ENCODE assay signal across 8 mouse cellular contexts in the genomic region with DNA sequence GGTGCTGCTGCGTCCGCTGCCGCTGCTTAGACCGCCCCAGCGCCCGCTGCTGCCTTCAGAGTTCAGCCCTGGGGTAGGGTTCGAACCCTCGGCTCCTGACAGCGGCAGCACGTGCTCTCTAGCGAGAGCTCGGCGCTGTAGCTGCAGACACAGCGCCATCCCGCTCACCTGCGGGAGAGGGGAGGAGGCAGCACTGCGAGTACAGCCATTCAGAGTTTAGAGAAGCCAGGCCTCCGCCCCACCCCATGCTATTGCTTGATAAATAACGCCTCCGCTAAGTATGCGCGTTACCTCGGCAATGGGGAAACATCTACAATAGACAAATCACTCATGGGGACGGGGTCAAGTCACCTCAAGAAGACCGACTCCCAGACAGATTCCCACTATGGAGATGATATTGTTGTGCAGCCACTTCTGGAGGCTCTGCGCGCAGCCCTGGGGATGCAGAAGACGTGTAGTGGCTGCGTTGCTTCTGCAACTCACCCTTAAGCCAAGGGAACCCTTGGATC. TPM values are rescaled to one million over a fixed set of nuclear protein-coding genes. Genes with fewer than 3 reads are reported as not detected.
DNase-seq lines count a peak whose midpoint lies in the region; ATAC-seq lines count a peak whose summit lies in the region.

No protein-coding gene starts in this region.

- ATAC-seq in megakaryocyte, adult 5-6 weeks (ENCODE audit: poor library complexity, severe bottlenecking) = no peak
- ATAC-seq in forebrain, embryonic 11.5 days (replicated peaks; ENCODE audit: low FRiP score) = peak; percentile 16; the same call in 1 of the 2 replicates
- no peak for ATAC-seq in limb, embryonic 15.5 days (ENCODE audit: insufficient number of reproducible peaks, low FRiP score, low TSS enrichment, low read depth)
- ATAC-seq in erythroblast, adult 5-6 weeks (replicated peaks; ENCODE audit: low FRiP score, poor library complexity, severe bottlenecking) = no peak
- ATAC-seq in frontal cortex, adult (ENCODE audit: low TSS enrichment) = no peak

- H3K9me3 ChIP-seq in megakaryocyte, embryonic 14.5 days = no peaks in the 10 kb centered on the region
- H3K9me3 ChIP-seq in forebrain, embryonic 11.5 days (ENCODE audit: control insufficient read depth, low read length) = no peaks in the 10 kb centered on the region
- no peaks in the 10 kb centered on the region for H3K9me3 ChIP-seq in limb, embryonic 15.5 days

- 10% methylated on average over 29 of the region's 29 CpGs for WGBS in forebrain, embryonic 11.5 days
- WGBS in limb, embryonic 15.5 days = 10% methylated on average over 29 of the region's 29 CpGs

- H3K4me3 ChIP-seq in megakaryocyte, embryonic 14.5 days (replicated peaks) = peak overlapping the region; percentile 38
- H3K4me3 ChIP-seq in forebrain, embryonic 11.5 days (ENCODE audit: low read depth, low read length) = no peak overlapping the region
- peak overlapping the region; percentile 30 for H3K4me3 ChIP-seq in limb, embryonic 15.5 days

- peaks cover 80% of the 10 kb centered on the region for H3K4me1 ChIP-seq in megakaryocyte, embryonic 14.5 days
- H3K4me1 ChIP-seq in forebrain, embryonic 11.5 days (replicated peaks; ENCODE audit: control insufficient read depth, insufficient read depth, low read length) = peaks cover 21% of the 10 kb centered on the region; the same call in 1 of the 2 replicates
- peaks cover 32% of the 10 kb centered on the region for H3K4me1 ChIP-seq in limb, embryonic 15.5 days

- H3K9ac ChIP-seq in forebrain, embryonic 11.5 days (ENCODE audit: low read length) = peak overlapping the region; percentile 27; the same call in 1 of the 2 replicates
- peak overlapping the region; percentile 14; the same call in 1 of the 2 replicates for H3K9ac ChIP-seq in limb, embryonic 15.5 days

- peaks cover 3% of the 10 kb centered on the region for H3K27me3 ChIP-seq in megakaryocyte, embryonic 14.5 days (replicated peaks)
- peaks cover 8% of the 10 kb centered on the region for H3K27me3 ChIP-seq in forebrain, embryonic 11.5 days (ENCODE audit: control insufficient read depth, insufficient read depth, low read length)
- 0 out of 2 replicates have a peak, but pooled peaks cover 6% of the 10 kb centered on the region for H3K27me3 ChIP-seq in limb, embryonic 15.5 days
- no peaks in the 10 kb centered on the region for H3K27me3 ChIP-seq in splenic B cell, adult 2 months (ENCODE audit: control insufficient read depth, insufficient read depth, low read length, poor library complexity, severe bottlenecking)

- DNase-seq in forebrain, embryonic 11.5 days (ENCODE audit: low spot score) = peak; percentile 69
- peak; percentile 49 for DNase-seq in splenic B cell, adult 2 months (ENCODE audit: low read depth, low spot score)
- DNase-seq in frontal cortex, postnatal 14 days (ENCODE audit: low spot score in 2 of 2) = no peak

- H3K36me3 ChIP-seq in megakaryocyte, embryonic 14.5 days (replicated peaks; ENCODE audit: low read length) = peaks cover 63% of the 10 kb centered on the region
- peaks cover 11% of the 10 kb centered on the region for H3K36me3 ChIP-seq in forebrain, embryonic 11.5 days (ENCODE audit: control insufficient read depth, insufficient read depth, low read length)
- peaks cover 38% of the 10 kb centered on the region for H3K36me3 ChIP-seq in limb, embryonic 15.5 days
- H3K36me3 ChIP-seq in splenic B cell, adult 2 months (ENCODE audit: control insufficient read depth, insufficient read depth, low read length, poor library complexity, severe bottlenecking) = peaks cover 20% of the 10 kb centered on the region

- peak overlapping the region; percentile 26; the same call in 1 of the 2 replicates for H3K27ac ChIP-seq in forebrain, embryonic 11.5 days (ENCODE audit: low read depth, low read length)
- 0 out of 2 replicates have a peak overlapping the region, but pooled peaks have one; percentile 44 for H3K27ac ChIP-seq in limb, embryonic 15.5 days

- peak overlapping the region; percentile 28 for H3K4me2 ChIP-seq in forebrain, embryonic 11.5 days (ENCODE audit: low read depth, low read length, severe bottlenecking)
- peak overlapping the region; percentile 50 for H3K4me2 ChIP-seq in limb, embryonic 15.5 days

RNA-seq across cellular contexts. Expression of gene Cd37, which starts 4.5 kb away (rescaled TPM):
- polyA plus RNA-seq in megakaryocyte, embryonic 14.5 days (2012; ENCODE audit: insufficient read depth, low replicate concordance) = 212 and 263 TPM in 2 replicates
- total RNA-seq in megakaryocyte, adult 5-6 weeks (2015) = 105 and 111 TPM in 2 replicates
- total RNA-seq in megakaryocyte, adult 5-6 weeks (2017) = 67.9 and 74.9 TPM in 2 replicates
- 0.60 and 1.1 TPM in 2 replicates for polyA plus RNA-seq in forebrain, embryonic 11.5 days (2014; fragmentation: Nextera tagmentation; extraction: Ambion mirVana)
- polyA plus RNA-seq in limb, embryonic 15.5 days (2015; fragmentation: Nextera tagmentation; extraction: Ambion mirVana) = 3.8 and 5.1 TPM in 2 replicates
- total RNA-seq in erythroblast, adult 5-6 weeks (2015; ENCODE audit: low replicate concordance) = 38.9 and 50.1 TPM in 2 replicates
- total RNA-seq in erythroblast, adult 5-6 weeks (2017; ENCODE audit: low replicate concordance) = 18.7 and 20.7 TPM in 2 replicates

RNA-seq across cellular contexts. Expression of gene Slc6a16, which starts 6.5 kb away (rescaled TPM):
- not detected in 2 replicates for polyA plus RNA-seq in megakaryocyte, embryonic 14.5 days (2012; ENCODE audit: insufficient read depth, low replicate concordance)
- total RNA-seq in megakaryocyte, adult 5-6 weeks (2015) = not detected in 2 replicates
- not detected in 2 replicates for total RNA-seq in megakaryocyte, adult 5-6 weeks (2017)
- 0.36 TPM in 1 of 2 replicates, not detected in the other for polyA plus RNA-seq in forebrain, embryonic 11.5 days (2014; fragmentation: Nextera tagmentation; extraction: Ambion mirVana)
- 0.09 TPM in 1 of 2 replicates, not detected in the other for polyA plus RNA-seq in limb, embryonic 15.5 days (2015; fragmentation: Nextera tagmentation; extraction: Ambion mirVana)
- not detected in 2 replicates for total RNA-seq in erythroblast, adult 5-6 weeks (2015; ENCODE audit: low replicate concordance)
- total RNA-seq in erythroblast, adult 5-6 weeks (2017; ENCODE audit: low replicate concordance) = not detected in 2 replicates

RNA-seq across cellular contexts. Expression of gene Tead2, which starts 18.8 kb away (rescaled TPM):
- not detected in 2 replicates for polyA plus RNA-seq in megakaryocyte, embryonic 14.5 days (2012; ENCODE audit: insufficient read depth, low replicate concordance)
- total RNA-seq in megakaryocyte, adult 5-6 weeks (2015) = 0.07 TPM in 1 of 2 replicates, not detected in the other
- not detected in 2 replicates for total RNA-seq in megakaryocyte, adult 5-6 weeks (2017)
- 297 and 318 TPM in 2 replicates for polyA plus RNA-seq in forebrain, embryonic 11.5 days (2014; fragmentation: Nextera tagmentation; extraction: Ambion mirVana)
- 131 and 134 TPM in 2 replicates for polyA plus RNA-seq in limb, embryonic 15.5 days (2015; fragmentation: Nextera tagmentation; extraction: Ambion mirVana)
- total RNA-seq in erythroblast, adult 5-6 weeks (2015; ENCODE audit: low replicate concordance) = not detected in 2 replicates
- total RNA-seq in erythroblast, adult 5-6 weeks (2017; ENCODE audit: low replicate concordance) = 0.42 and 0.51 TPM in 2 replicates

RNA-seq across cellular contexts. Expression of gene Dkkl1, which starts 22.4 kb away (rescaled TPM):
- 0.60 TPM in 1 of 2 replicates, not detected in the other for polyA plus RNA-seq in megakaryocyte, embryonic 14.5 days (2012; ENCODE audit: insufficient read depth, low replicate concordance)
- total RNA-seq in megakaryocyte, adult 5-6 weeks (2015) = 1.0 and 1.6 TPM in 2 replicates
- 1.1 and 5.0 TPM in 2 replicates for total RNA-seq in megakaryocyte, adult 5-6 weeks (2017)
- 0.48 TPM in 1 of 2 replicates, not detected in the other for polyA plus RNA-seq in forebrain, embryonic 11.5 days (2014; fragmentation: Nextera tagmentation; extraction: Ambion mirVana)
- 51.2 and 64.5 TPM in 2 replicates for polyA plus RNA-seq in limb, embryonic 15.5 days (2015; fragmentation: Nextera tagmentation; extraction: Ambion mirVana)
- 6.3 and 20.8 TPM in 2 replicates for total RNA-seq in erythroblast, adult 5-6 weeks (2015; ENCODE audit: low replicate concordance)
- total RNA-seq in erythroblast, adult 5-6 weeks (2017; ENCODE audit: low replicate concordance) = 0.56 TPM in 1 of 2 replicates, not detected in the other

RNA-seq across cellular contexts. Expression of gene Ccdc155, which starts 29.7 kb away (rescaled TPM):
- not detected in 2 replicates for polyA plus RNA-seq in megakaryocyte, embryonic 14.5 days (2012; ENCODE audit: insufficient read depth, low replicate concordance)
- total RNA-seq in megakaryocyte, adult 5-6 weeks (2015) = not detected in 2 replicates
- total RNA-seq in megakaryocyte, adult 5-6 weeks (2017) = not detected in 2 replicates
- polyA plus RNA-seq in forebrain, embryonic 11.5 days (2014; fragmentation: Nextera tagmentation; extraction: Ambion mirVana) = 0.83 and 0.90 TPM in 2 replicates
- 1.2 and 2.7 TPM in 2 replicates for polyA plus RNA-seq in limb, embryonic 15.5 days (2015; fragmentation: Nextera tagmentation; extraction: Ambion mirVana)
- total RNA-seq in erythroblast, adult 5-6 weeks (2015; ENCODE audit: low replicate concordance) = not detected in 2 replicates
- not detected in 2 replicates for total RNA-seq in erythroblast, adult 5-6 weeks (2017; ENCODE audit: low replicate concordance)

Comparison
In these comparisons a context has a peak if more than half of its experiments do, and no peak if none do; other contexts are left out.
1. DNase-seq: peak in forebrain, embryonic 11.5 days (single experiment) and splenic B cell, adult 2 months (single experiment); none in frontal cortex, postnatal 14 days (0 of 2).
2. RNA of gene Cd37, which starts 4.5 kb away (polyA plus RNA-seq): 212 to 263 TPM in megakaryocyte, embryonic 14.5 days; 3.8 to 5.1 TPM in limb, embryonic 15.5 days and 0.60 to 1.1 TPM in forebrain, embryonic 11.5 days; every median in the first group is over 10 times any median in the second.
3. RNA of gene Tead2, which starts 18.8 kb away (polyA plus RNA-seq): 297 to 318 TPM in forebrain, embryonic 11.5 days and 131 to 134 TPM in limb, embryonic 15.5 days; not detected in megakaryocyte, embryonic 14.5 days; every median in the first group is over 10 times any median in the second.